Mouse (Mus musculus) testis, adult 2 months (tissue): ENCODE measurements at regions not wholly inside any gene's neighbourhood (a gene's known extent, or its start where the extent isn't known, plus 50 kb on each side); places are given as distances from the start of the nearest gene placed in this dataset.

Experiments
- H3K27ac ChIP-seq: fragments of 200-500 bp; 2 replicates; pipeline ENCODE4 v1.5.1; 2012; ENCODE audit warnings: low read depth, low read length; ENCODE audit not compliant: control insufficient read depth, insufficient read depth
- H3K27me3 ChIP-seq: fragments of 200-500 bp; 2 replicates; pipeline ENCODE4 v1.6.1; 2012; ENCODE audit warnings: mild to moderate bottlenecking, low read length, moderate library complexity; ENCODE audit not compliant: control insufficient read depth, insufficient read depth
- H3K36me3 ChIP-seq: fragments of 200-500 bp; 2 replicates; pipeline ENCODE4 v1.6.1; 2012; ENCODE audit warnings: mild to moderate bottlenecking, low read length; ENCODE audit not compliant: control insufficient read depth, insufficient read depth
- H3K4me1 ChIP-seq: fragments of 200-500 bp; 2 replicates; pipeline ENCODE4 v1.6.1; 2012; ENCODE audit warnings: low read length; ENCODE audit not compliant: control insufficient read depth, insufficient read depth
- H3K4me3 ChIP-seq: fragments of 200-500 bp; 2 replicates; pipeline ENCODE4 v1.5.1; 2012; ENCODE audit warnings: low read depth, mild to moderate bottlenecking, low read length, moderate library complexity, mixed read lengths; ENCODE audit not compliant: control insufficient read depth
- CTCF ChIP-seq: fragments of 200-500 bp; IDR thresholded peaks from 2 replicates; pipeline ENCODE4 v1.5.1; 2012; ENCODE audit warnings: low read depth, mild to moderate bottlenecking, inconsistent platforms, low read length, moderate library complexity; ENCODE audit not compliant: control insufficient read depth, insufficient read depth, insufficient replicate concordance
- POLR2A ChIP-seq: fragments of 200-500 bp; IDR thresholded peaks from 2 replicates; pipeline ENCODE4 v1.6.1; 2012; ENCODE audit warnings: low read depth, mild to moderate bottlenecking, inconsistent platforms, low read length, moderate library complexity; ENCODE audit not compliant: control insufficient read depth

GRCm38 (mm10) chr3:10697698-10698452 lies 362.4 kb upstream of the Gm38303 start:
- H3K27me3 ChIP-seq = no peaks in the 10 kb centered on the region
- H3K4me3 ChIP-seq = no peak overlapping the region
- H3K4me1 ChIP-seq = no peaks in the 10 kb centered on the region
- H3K36me3 ChIP-seq = no peaks in the 10 kb centered on the region
- no peak overlapping the region for H3K27ac ChIP-seq
- TF ChIP-seq POLR2A (no peak), CTCF (no peak)

DNA sequence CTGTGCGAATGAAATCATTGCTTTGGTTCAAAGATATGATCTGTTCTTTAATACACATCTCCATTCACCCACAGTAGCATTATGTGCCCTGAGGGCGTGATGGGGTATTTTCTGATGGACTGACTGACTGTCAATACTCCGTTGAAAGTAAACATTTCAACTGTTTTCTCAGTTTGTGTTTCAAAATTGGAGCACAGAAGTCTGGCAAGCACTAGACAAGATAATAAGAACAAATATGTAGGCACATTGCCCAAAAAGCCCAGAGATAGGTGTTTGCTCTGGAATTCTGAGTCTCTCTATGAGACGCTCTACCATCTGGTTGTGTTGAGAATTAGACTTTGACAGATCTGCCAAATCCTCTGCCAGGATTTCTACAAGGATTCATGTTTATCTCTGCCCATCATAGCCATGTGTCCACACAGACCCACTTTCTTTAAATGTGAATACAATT lies 350.0 kb upstream of the Gm38303 start:
- Histone ChIP-seq H3K27me3 (no peaks in the 10 kb centered on the region), H3K27ac (no peak overlapping the region), H3K36me3 (no peaks in the 10 kb centered on the region), H3K4me1 (no peaks in the 10 kb centered on the region; the same call in 1 of the 2 replicates), H3K4me3 (no peak overlapping the region)
- TF ChIP-seq POLR2A (no peak), CTCF (no peak)

GRCm38 (mm10) chr3:10684885-10685500 lies 349.5 kb upstream of the Gm38303 start:
- no peaks in the 10 kb centered on the region for H3K27me3 ChIP-seq
- H3K4me1 ChIP-seq = no peaks in the 10 kb centered on the region; the same call in 1 of the 2 replicates
- H3K4me3 ChIP-seq = no peak overlapping the region
- H3K27ac ChIP-seq = no peak overlapping the region
- TF ChIP-seq CTCF (peak; percentile 29; the same call in 1 of the 2 replicates), POLR2A (no peak)
- no peaks in the 10 kb centered on the region for H3K36me3 ChIP-seq

- no peak overlapping the region for H3K4me3 ChIP-seq
- no peak overlapping the region for H3K27ac ChIP-seq
- no peaks in the 10 kb centered on the region for H3K4me1 ChIP-seq
- H3K36me3 ChIP-seq = no peaks in the 10 kb centered on the region
- H3K27me3 ChIP-seq = no peaks in the 10 kb centered on the region
- TF ChIP-seq CTCF (no peak), POLR2A (no peak)
These were observed 346.5 kb upstream of the Gm38303 start for GRCm38 (mm10) chr3:10681938-10682337.

DNA sequence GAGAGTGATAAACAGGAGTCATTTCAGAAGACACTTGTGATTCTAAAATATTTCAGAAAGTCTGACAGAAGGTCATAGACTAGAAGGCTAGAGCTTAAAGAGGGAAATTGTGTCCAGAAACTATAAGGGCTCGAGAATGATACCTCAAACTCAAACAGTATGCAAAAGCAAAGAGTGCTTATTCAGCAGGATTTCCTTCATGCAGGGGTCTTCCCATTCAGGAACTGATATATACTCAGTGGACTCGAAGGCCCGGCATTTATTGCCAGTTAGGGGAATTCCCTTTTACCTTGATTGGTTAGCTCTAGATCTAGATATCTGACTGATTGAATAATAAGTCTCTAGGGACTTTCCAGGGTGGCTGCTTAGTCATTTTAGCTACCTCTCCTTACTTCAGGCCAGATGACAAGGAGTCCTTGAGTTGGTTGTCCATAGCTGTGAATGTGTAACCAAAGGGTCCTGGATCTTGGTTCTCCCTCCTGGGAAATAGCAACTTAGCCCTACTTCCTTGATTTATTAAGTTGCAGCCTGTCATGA lies 312.6 kb upstream of the Gm38303 start:
- Histone ChIP-seq H3K27ac (no peak overlapping the region), H3K4me3 (no peak overlapping the region), H3K4me1 (no peaks in the 10 kb centered on the region), H3K27me3 (no peaks in the 10 kb centered on the region), H3K36me3 (no peaks in the 10 kb centered on the region)
- TF ChIP-seq CTCF = no peak
- TF ChIP-seq POLR2A = no peak
